Mouse (Mus musculus) intestine, embryonic 14.5 days (tissue): Measurements from ENCODE around the gene Arid3a. TPM values are rescaled to one million over a fixed set of nuclear protein-coding genes. Genes with fewer than 3 reads are reported as not detected.
A peak's percentile ranks its signal among the peaks of the same experiment; 100 is the strongest.

Experiments used
- ATAC-seq: fragments of 200-750 bp; cut with Nextera tagmentation; replicated peaks from 2 replicates; pipeline ENCODE4 v1.8.0; 2017; ENCODE audit warnings: low read depth, moderate number of reproducible peaks, moderate TSS enrichment, moderate library complexity; ENCODE audit not compliant: low FRiP score, low TSS enrichment
- DNase-seq: peaks from one replicate; pipeline ENCODE4 v3.0.0-alpha.2; 2018; ENCODE audit warnings: low spot score
- H3K27ac ChIP-seq: fragments of 300-500 bp; sonication (generic); 2 replicates; pipeline ENCODE4 v1.5.1; 2014; ENCODE audit warnings: low read depth, mild to moderate bottlenecking, control low read depth
- H3K27me3 ChIP-seq: fragments of 300-500 bp; sonication (generic); replicated peaks from 2 replicates; pipeline ENCODE4 v1.6.1; 2014; ENCODE audit warnings: low read length, control low read depth; ENCODE audit not compliant: control insufficient read depth, insufficient read depth
- H3K36me3 ChIP-seq: fragments of 300-500 bp; sonication (generic); 2 replicates; pipeline ENCODE4 v1.6.1; 2014; ENCODE audit warnings: low read length, control low read depth; ENCODE audit not compliant: control insufficient read depth, insufficient read depth
- H3K4me1 ChIP-seq: fragments of 300-500 bp; sonication (generic); replicated peaks from 2 replicates; pipeline ENCODE4 v1.6.1; 2014; ENCODE audit warnings: low read length, control low read depth, mixed read lengths; ENCODE audit not compliant: control insufficient read depth, insufficient read depth
- H3K4me2 ChIP-seq: fragments of 300-500 bp; sonication (generic); 2 replicates; pipeline ENCODE4 v1.6.1; 2014; ENCODE audit warnings: low read length
- H3K4me3 ChIP-seq: fragments of 300-500 bp; sonication (generic); 2 replicates; pipeline ENCODE4 v1.5.1; 2014; ENCODE audit warnings: low read depth, low read length, control low read depth, mixed read lengths
- H3K9ac ChIP-seq: fragments of 300-500 bp; sonication (generic); 2 replicates; pipeline ENCODE4 v1.6.1; 2014; ENCODE audit warnings: mild to moderate bottlenecking, low read length
- H3K9me3 ChIP-seq: fragments of 300-500 bp; sonication (generic); 2 replicates; pipeline ENCODE4 v1.6.1; 2016; ENCODE audit warnings: low read length, control low read depth; ENCODE audit not compliant: control insufficient read depth
- WGBS: fragments of 180-500 bp; shearing (Covaris S2); extraction: QIAGEN DNeasy Blood & Tissue Kit; methylation state at CpG from one replicate; pipeline ENCODE4 v1.1.7; 2014; 5-methylcytosine and 5-hydroxymethylcytosine counted together
- polyA plus RNA-seq: library from polyadenylated mRNA; unstranded; fragments of >200 nt; fragmentation: Nextera tagmentation; extraction: Ambion mirVana; gene quantifications from 2 replicates; pipeline ENCODE4 v1.2.1, GENCODE M21; 2014

The Arid3a gene
- polyA plus RNA-seq, 1 experiment from 2014 or later = 14.4 TPM

GRCm38 (mm10) chr10:79986232-79986878, 59.5 kb downstream of the Arid3a start:
- H3K27me3 ChIP-seq = no peaks in the 10 kb centered on the region
- no peak for DNase-seq
- H3K9me3 ChIP-seq = 0 out of 2 replicates have a peak, but pooled peaks cover 3% of the 10 kb centered on the region
- 30% methylated on average over 6 of the region's 6 CpGs for WGBS
- H3K4me1 ChIP-seq = peaks cover 44% of the 10 kb centered on the region
- ATAC-seq = no peak
- peaks cover 6% of the 10 kb centered on the region for H3K36me3 ChIP-seq
- peak overlapping the region; percentile 77 for H3K4me3 ChIP-seq
- H3K4me2 ChIP-seq = peak overlapping the region; percentile 74
- H3K9ac ChIP-seq = peak overlapping the region; percentile 58
- H3K27ac ChIP-seq = peak overlapping the region; percentile 95

GRCm38 (mm10) chr10:79986963-79987362, 60.1 kb downstream of the Arid3a start:
- peaks cover 10% of the 10 kb centered on the region for H3K36me3 ChIP-seq
- 0 out of 2 replicates have a peak overlapping the region, but pooled peaks have one; percentile 58 for H3K9ac ChIP-seq
- H3K27ac ChIP-seq = peak overlapping the region; percentile 95
- peak; percentile 97 for DNase-seq
- H3K4me1 ChIP-seq = peaks cover 44% of the 10 kb centered on the region
- 5% methylated on average over 11 of the region's 11 CpGs for WGBS
- ATAC-seq = no peak
- H3K4me3 ChIP-seq = 0 out of 2 replicates have a peak overlapping the region, but pooled peaks have one; percentile 8
- peak overlapping the region; percentile 74 for H3K4me2 ChIP-seq
- peaks cover 6% of the 10 kb centered on the region; the same call in 1 of the 2 replicates for H3K9me3 ChIP-seq
- H3K27me3 ChIP-seq = no peaks in the 10 kb centered on the region

GRCm38 (mm10) chr10:79987771-79988505, 61.1 kb downstream of the Arid3a start:
- Histone ChIP-seq H3K4me3 (peak overlapping the region; percentile 84), H3K27me3 (no peaks in the 10 kb centered on the region), H3K9me3 (peaks cover 6% of the 10 kb centered on the region; the same call in 1 of the 2 replicates), H3K4me1 (peaks cover 39% of the 10 kb centered on the region), H3K4me2 (peak overlapping the region; percentile 74), H3K36me3 (peaks cover 20% of the 10 kb centered on the region), H3K27ac (peak overlapping the region; percentile 95), H3K9ac (peak overlapping the region; percentile 92)
- ATAC-seq (no peak), DNase-seq (peak; percentile 59)
- WGBS = 9% methylated on average over 27 of the region's 27 CpGs

- H3K4me1 ChIP-seq = peaks cover 33% of the 10 kb centered on the region
- under 1% methylated on average over 58 of the region's 59 CpGs for WGBS
- DNase-seq = peak; percentile 86
Measured at GRCm38 (mm10) chr10:79988506-79989271, 61.8 kb downstream of the Arid3a start, which contains the start of gene Cnn2. Cnn2 (plus strand) TSS chr10:79988584.

GRCm38 (mm10) chr10:79989272-79989786, 62.5 kb downstream of the Arid3a start:
- Histone ChIP-seq H3K4me3 (peak overlapping the region; percentile 84), H3K27ac (peak overlapping the region; percentile 95), H3K4me2 (peak overlapping the region; percentile 74), H3K36me3 (peaks cover 33% of the 10 kb centered on the region), H3K27me3 (no peaks in the 10 kb centered on the region), H3K9ac (peak overlapping the region; percentile 92), H3K9me3 (peaks cover 6% of the 10 kb centered on the region; the same call in 1 of the 2 replicates), H3K4me1 (peaks cover 33% of the 10 kb centered on the region)
- ATAC-seq (no peak), DNase-seq (peak; percentile 60)
- 34% methylated on average over 8 of the region's 8 CpGs for WGBS

More at GRCm38 (mm10) chr10:79988506-79989271, 61.8 kb downstream of the Arid3a start, which contains the start of gene Cnn2:
- H3K27me3 ChIP-seq = no peaks in the 10 kb centered on the region
- H3K4me3 ChIP-seq = peak within 1 kb of the TSS; percentile 84
- ATAC-seq = peak; percentile 18; the same call in 1 of the 2 replicates
- peak within 1 kb of the TSS; percentile 95 for H3K27ac ChIP-seq
- peak within 1 kb of the TSS; percentile 74 for H3K4me2 ChIP-seq
- H3K36me3 ChIP-seq = peaks cover 27% of the 10 kb centered on the region
- H3K9ac ChIP-seq = peak within 1 kb of the TSS; percentile 92
- H3K9me3 ChIP-seq = peaks cover 6% of the 10 kb centered on the region; the same call in 1 of the 2 replicates

- no peaks in the 10 kb centered on the region for H3K27me3 ChIP-seq
- H3K9ac ChIP-seq = peak overlapping the region; percentile 92
- DNase-seq = no peak
- no peak for ATAC-seq
- H3K4me3 ChIP-seq = peak overlapping the region; percentile 84
- H3K9me3 ChIP-seq = peaks cover 6% of the 10 kb centered on the region; the same call in 1 of the 2 replicates
- H3K4me1 ChIP-seq = peaks cover 33% of the 10 kb centered on the region
- H3K36me3 ChIP-seq = peaks cover 37% of the 10 kb centered on the region
- 16% methylated on average over 15 of the region's 15 CpGs for WGBS
- H3K27ac ChIP-seq = peak overlapping the region; percentile 64; the same call in 1 of the 2 replicates
- peak overlapping the region; percentile 74 for H3K4me2 ChIP-seq
Measured at GRCm38 (mm10) chr10:79989870-79990269, 63.0 kb downstream of the Arid3a start.

- H3K9ac ChIP-seq = no peak overlapping the region
- ATAC-seq (no peak), DNase-seq (no peak)
- H3K4me3 ChIP-seq = peak overlapping the region; percentile 18
- H3K27me3 ChIP-seq = no peaks in the 10 kb centered on the region
- 75% methylated on average over 12 of the region's 12 CpGs for WGBS
- peaks cover 48% of the 10 kb centered on the region for H3K36me3 ChIP-seq
- H3K9me3 ChIP-seq = peaks cover 6% of the 10 kb centered on the region; the same call in 1 of the 2 replicates
- H3K4me1 ChIP-seq = peaks cover 27% of the 10 kb centered on the region
- H3K4me2 ChIP-seq = peak overlapping the region; percentile 74
- no peak overlapping the region for H3K27ac ChIP-seq
Measured at GRCm38 (mm10) chr10:79991099-79991498, 64.3 kb downstream of the Arid3a start.

- Histone ChIP-seq H3K9me3 (peaks cover 6% of the 10 kb centered on the region; the same call in 1 of the 2 replicates), H3K4me1 (peaks cover 22% of the 10 kb centered on the region), H3K36me3 (peaks cover 48% of the 10 kb centered on the region), H3K27ac (no peak overlapping the region), H3K9ac (no peak overlapping the region), H3K4me3 (peak overlapping the region; percentile 18; the same call in 1 of the 2 replicates), H3K27me3 (no peaks in the 10 kb centered on the region), H3K4me2 (peak overlapping the region; percentile 74)
- no peak for ATAC-seq
- WGBS = 92% methylated on average over 6 of the region's 6 CpGs
- DNase-seq = no peak
Measured at GRCm38 (mm10) chr10:79991548-79991947, 64.7 kb downstream of the Arid3a start.
